Mouse (Mus musculus) CH12.LX (cell line): ENCODE results near the gene Syt6. TPM values are rescaled to one million over a fixed set of nuclear protein-coding genes. Genes with fewer than 3 reads are reported as not detected.

Experiments used
- DNase-seq: peaks from one replicate; pipeline ENCODE4 v3.0.0-alpha.2; 2013; ENCODE audit errors: extremely low read depth
- H3K27ac ChIP-seq: 2 replicates; pipeline ENCODE4 v1.5.1; 2012; ENCODE audit warnings: low read depth, mild to moderate bottlenecking, control low read depth, moderate library complexity; ENCODE audit not compliant: insufficient read depth
- H3K27me3 ChIP-seq: replicated peaks from 2 replicates; pipeline ENCODE3; 2012; ENCODE audit warnings: inconsistent platforms
- H3K36me3 ChIP-seq, 2 experiments: replicated peaks in 1 of 2; 2 replicates each; pipeline versions ENCODE3 to v1.6.1; 2012; ENCODE audit warnings: inconsistent platforms in 1 of 2, low read length in 1 of 2, mild to moderate bottlenecking in 1 of 2, mixed read lengths in 1 of 2, moderate library complexity in 1 of 2; ENCODE audit not compliant: control insufficient read depth in 1 of 2, insufficient read depth in 1 of 2
- H3K4me1 ChIP-seq, 2 experiments: 2 replicates each; pipeline ENCODE4 v1.6.1; 2012; ENCODE audit warnings: inconsistent platforms in 1 of 2, moderate library complexity in 1 of 2; ENCODE audit not compliant: insufficient read depth in 2 of 2, control insufficient read depth in 1 of 2
- H3K4me2 ChIP-seq: 2 replicates; pipeline ENCODE4 v1.6.1; 2012; ENCODE audit warnings: low read depth, mild to moderate bottlenecking, control low read depth; ENCODE audit not compliant: poor library complexity, insufficient read depth, severe bottlenecking
- H3K4me3 ChIP-seq, 3 experiments: fragments of 150-350 bp in 1 of 3; sonication (generic) in 1 of 3; replicated peaks in 1 of 3; 2 replicates each; pipeline versions ENCODE3 to v1.5.1; 2011 to 2012; ENCODE audit warnings: low read depth in 2 of 3, low read length in 2 of 3, mild to moderate bottlenecking in 2 of 3, moderate library complexity in 2 of 3, control low read depth in 1 of 3, improper control_type of control experiment in 1 of 3, inconsistent platforms in 1 of 3, mixed read lengths in 1 of 3; ENCODE audit not compliant: poor library complexity in 1 of 3
- H3K79me2 ChIP-seq: replicated peaks from 2 replicates; pipeline ENCODE4 v1.6.1; 2012; ENCODE audit warnings: mild to moderate bottlenecking, moderate library complexity; ENCODE audit not compliant: control insufficient read depth, poor library complexity, insufficient read depth, severe bottlenecking; ENCODE audit errors: extremely low read depth
- H3K9ac ChIP-seq: 2 replicates; pipeline ENCODE4 v1.6.1; 2012; ENCODE audit warnings: low read depth, mild to moderate bottlenecking, control low read depth, moderate library complexity; ENCODE audit not compliant: insufficient read depth
- H3K9me3 ChIP-seq: replicated peaks from 2 replicates; pipeline ENCODE3; 2012; ENCODE audit warnings: low read length, inconsistent platforms, mixed read lengths
- GABPA ChIP-seq: IDR thresholded peaks from 2 replicates; pipeline ENCODE4 v1.6.1; 2012; ENCODE audit warnings: low read depth, low read length, improper control_type of control experiment, inconsistent platforms; ENCODE audit not compliant: insufficient replicate concordance
- KAT2A ChIP-seq: IDR thresholded peaks from 2 replicates; pipeline ENCODE4 v1.6.1; 2012; ENCODE audit warnings: low read length, improper control_type of control experiment, inconsistent platforms; ENCODE audit not compliant: insufficient replicate concordance
- MAZ ChIP-seq: IDR thresholded peaks from 2 replicates; pipeline ENCODE4 v1.6.1; 2012; ENCODE audit warnings: low read depth, mild to moderate bottlenecking, inconsistent platforms, low read length, improper control_type of control experiment, moderate library complexity
- MYC ChIP-seq: IDR thresholded peaks from 2 replicates; pipeline ENCODE4 v1.6.1; 2011; ENCODE audit warnings: low read depth, mild to moderate bottlenecking, improper control_type of control experiment, low read length
- NRF1 ChIP-seq: IDR thresholded peaks from 2 replicates; pipeline ENCODE4 v1.6.1; 2014; ENCODE audit warnings: low read depth, mild to moderate bottlenecking, inconsistent platforms, low read length, improper control_type of control experiment, moderate library complexity
- PAX5 ChIP-seq: IDR thresholded peaks from 2 replicates; pipeline ENCODE4 v1.6.1; 2012; ENCODE audit warnings: low read length, inconsistent platforms, mixed read lengths
- SIN3A ChIP-seq: IDR thresholded peaks from 2 replicates; pipeline ENCODE4 v1.6.1; 2012; ENCODE audit warnings: low read length, improper control_type of control experiment, inconsistent platforms
- ZC3H11A ChIP-seq: IDR thresholded peaks from 2 replicates; pipeline ENCODE4 v1.6.1; 2012; ENCODE audit warnings: low read depth, mild to moderate bottlenecking, inconsistent platforms, low read length, improper control_type of control experiment
- ZKSCAN1 ChIP-seq: IDR thresholded peaks from 2 replicates; pipeline ENCODE4 v1.6.1; 2012; ENCODE audit warnings: low read depth, inconsistent platforms, low read length, improper control_type of control experiment, borderline replicate concordance
- dilution Hi-C: fragments of 300-500 bp; cut with MboI; formaldehyde crosslinking; loops from 2 replicates; pipeline ENCODE4 v1.14.3; 2020; ENCODE audit warnings: low sequenced_read_pairs; ENCODE audit not compliant: extremely low pct_unique_long_range_greater_than_20kb, extremely low pct_ligation_motif_present
- in situ Hi-C: fragments of 300-500 bp; cut with MboI; formaldehyde crosslinking; loops from 3 replicates; pipeline ENCODE4 v1.14.3; 2019; ENCODE audit warnings: low sequenced_read_pairs, low pct_ligation_motif_present, low pct_unique_long_range_greater_than_20kb, mixed read lengths
- polyA plus RNA-seq: library from polyadenylated mRNA; unstranded; fragments of >175 nt; gene quantifications from 2 replicates; pipeline ENCODE4 v1.2.1, GENCODE M21; 2012; ENCODE audit warnings: low read depth; ENCODE audit not compliant: insufficient read length
- total RNA-seq, 2 experiments: library from RNA; depleted of rRNA; stranded (reverse); fragments of 300-350 nt in 1 of 2; fragments of >200 nt in 1 of 2; gene quantifications; 2 replicates each; pipeline ENCODE4 v1.2.3; 2012 to 2014

Gene Syt6
- total and polyA plus RNA-seq, 3 experiments, result not detected

DNA sequence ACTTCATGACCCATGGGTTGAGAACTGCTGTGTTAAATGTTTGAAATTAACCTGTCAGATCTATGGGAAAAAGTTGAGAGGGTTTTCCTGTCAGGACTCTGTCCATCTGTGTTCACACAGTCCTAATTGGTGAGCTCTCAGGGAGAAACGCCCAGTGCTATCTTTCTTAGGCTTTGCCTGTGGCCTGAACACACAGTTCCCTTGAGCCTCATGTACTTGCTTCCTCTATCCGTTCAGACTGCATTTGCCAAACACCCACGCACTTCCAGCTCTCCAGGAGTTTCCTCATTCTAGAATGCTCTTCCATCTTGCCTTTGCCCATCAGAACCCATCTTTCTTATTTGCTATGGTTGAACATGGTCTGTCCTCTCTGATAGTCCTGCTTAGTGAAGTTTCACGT is 73.5 kb downstream of the Syt6 start:
- Histone ChIP-seq H3K4me1 (no peaks in the 10 kb centered on the region), H3K4me2 (no peak overlapping the region), H3K27ac (no peak overlapping the region), H3K9ac (no peak overlapping the region), H3K27me3 (no peaks in the 10 kb centered on the region), H3K9me3 (peaks cover 6% of the 10 kb centered on the region), H3K36me3 (no peaks in the 10 kb centered on the region), H3K4me3 (no peak overlapping the region), H3K79me2 (no peaks in the 10 kb centered on the region)
- in situ Hi-C loops (no loop called here), dilution Hi-C loops (no loop called here)
- TF ChIP-seq MAZ, result no peak
- TF ChIP-seq MYC, result no peak
- no peak for TF ChIP-seq PAX5
- DNase-seq, result no peak

DNA sequence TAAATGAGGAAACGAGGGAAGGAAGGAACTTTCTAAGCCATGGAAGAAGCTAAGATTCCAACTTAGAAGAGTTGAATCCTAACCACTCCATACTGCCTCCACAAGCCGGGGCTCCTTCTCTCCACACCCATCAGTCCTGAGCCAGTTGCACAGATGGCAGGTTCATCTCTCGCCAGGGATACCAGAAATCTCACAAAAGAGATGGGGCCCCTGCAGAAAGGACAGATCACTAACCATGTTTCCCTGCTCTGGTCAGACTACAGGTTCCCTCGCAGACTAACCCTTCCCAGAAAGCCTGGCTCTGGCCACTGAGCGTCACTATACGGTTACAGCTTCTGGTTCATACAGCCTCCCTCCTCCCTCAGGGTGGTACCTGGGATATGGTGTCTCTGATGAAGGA is 74.7 kb downstream of the Syt6 start:
- in situ Hi-C loops (no loop called here), dilution Hi-C loops (no loop called here)
- Histone ChIP-seq H3K79me2 (no peaks in the 10 kb centered on the region), H3K9me3 (peaks cover 6% of the 10 kb centered on the region), H3K27me3 (no peaks in the 10 kb centered on the region), H3K27ac (no peak overlapping the region), H3K9ac (no peak overlapping the region), H3K4me2 (no peak overlapping the region), H3K4me1 (no peaks in the 10 kb centered on the region)
- DNase-seq, result no peak
- TF ChIP-seq NRF1, result no peak
- TF ChIP-seq SIN3A, result no peak
- TF ChIP-seq KAT2A, result no peak
- TF ChIP-seq ZKSCAN1, result no peak
- TF ChIP-seq, all 38 proteins: peak for 0
- H3K36me3 ChIP-seq, result no peaks in the 10 kb centered on the region
- no peak overlapping the region for H3K4me3 ChIP-seq

DNA sequence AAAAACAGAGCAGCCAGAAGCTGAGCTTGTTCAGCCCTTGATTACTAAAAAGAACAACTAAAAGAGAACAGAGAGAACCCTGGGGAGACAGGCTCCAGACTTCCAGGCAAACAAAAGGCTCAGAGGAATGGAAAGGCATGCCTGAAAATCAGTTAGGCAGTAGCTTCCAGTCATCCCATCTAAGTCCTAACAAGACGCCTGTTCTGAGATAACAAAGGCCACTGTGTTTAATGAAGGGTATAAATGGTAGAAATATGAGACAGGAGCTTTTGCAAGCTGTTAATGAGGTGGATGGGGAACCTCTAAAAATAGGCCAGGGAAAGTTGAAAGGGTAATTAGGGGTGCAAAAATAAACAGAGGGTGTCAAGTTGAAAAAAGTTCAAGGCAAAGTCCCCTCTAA is 75.4 kb downstream of the Syt6 start:
- no peaks in the 10 kb centered on the region for H3K79me2 ChIP-seq
- no peak overlapping the region for H3K4me3 ChIP-seq
- dilution Hi-C loops, result no loop called here
- no peak for DNase-seq
- H3K27ac ChIP-seq, result no peak overlapping the region
- H3K27me3 ChIP-seq, result no peaks in the 10 kb centered on the region
- H3K9me3 ChIP-seq, result peaks cover 6% of the 10 kb centered on the region
- no peaks in the 10 kb centered on the region for H3K36me3 ChIP-seq
- no peak for TF ChIP-seq ZC3H11A
- no peak for TF ChIP-seq KAT2A
- TF ChIP-seq GABPA, result no peak
- H3K9ac ChIP-seq, result no peak overlapping the region
- no peak overlapping the region for H3K4me2 ChIP-seq
- no peaks in the 10 kb centered on the region for H3K4me1 ChIP-seq
- in situ Hi-C loops, result no loop called here
